Mouse (Mus musculus) liver, postnatal 0 days (tissue): ENCODE measurements around the gene Gal3st3.

ENCODE experiments used
- CTCF ChIP-seq: sonication (generic); IDR thresholded peaks from 2 replicates; pipeline ENCODE4 v1.5.1; 2016; ENCODE audit warnings: antibody characterized with exemption, low read depth
- EP300 ChIP-seq: IDR thresholded peaks from 2 replicates; pipeline ENCODE4 v1.6.1; 2016; ENCODE audit warnings: antibody characterized with exemption, low read depth, mild to moderate bottlenecking

DNA sequence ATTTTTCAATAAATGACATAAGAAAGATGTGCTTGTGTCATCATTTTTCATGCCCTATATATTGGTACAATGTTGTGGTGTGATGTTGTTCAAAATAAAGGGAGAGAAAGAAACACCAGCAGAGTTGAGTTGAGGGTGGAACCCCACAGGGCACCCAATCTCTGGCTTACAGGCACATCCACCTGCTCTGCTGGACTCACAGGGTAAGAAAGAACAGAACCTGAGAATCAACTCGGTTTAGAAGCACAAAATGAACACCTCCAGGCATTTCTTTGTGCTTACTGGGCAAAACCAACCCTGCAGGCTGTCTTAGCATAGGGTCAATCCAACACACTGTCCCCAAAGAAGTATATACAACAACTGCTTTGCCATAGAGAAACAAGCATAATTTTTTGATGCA lies 26.7 kb upstream of the Gal3st3 start:
- TF ChIP-seq EP300 (no peak), CTCF (no peak)
